Mouse (Mus musculus) colon, adult 2 months (tissue): ENCODE data around the gene 2610528A11Rik. TPM values are rescaled to one million over a fixed set of nuclear protein-coding genes. Genes with fewer than 3 reads are reported as not detected.

Source experiments
- polyA plus RNA-seq: library from polyadenylated mRNA; depleted of rRNA; stranded (reverse); fragments of >200 nt; gene quantifications from 2 replicates; pipeline ENCODE4 v1.2.3, GENCODE M21; 2012; rRNA removed

2610528A11Rik gene
- polyA plus RNA-seq, result 656 and 706 TPM in 2 replicates

GRCm38 (mm10) chr14:37113922-37114321, at the start of gene 2610528A11Rik:
2610528A11Rik (minus strand) TSS chr14:37114022.

GRCm38 (mm10) chr14:37135127-37135593, 21.3 kb upstream of the 2610528A11Rik start, which contains the start of gene Ghitm:
Ghitm (minus strand) TSS chr14:37135272.

DNA sequence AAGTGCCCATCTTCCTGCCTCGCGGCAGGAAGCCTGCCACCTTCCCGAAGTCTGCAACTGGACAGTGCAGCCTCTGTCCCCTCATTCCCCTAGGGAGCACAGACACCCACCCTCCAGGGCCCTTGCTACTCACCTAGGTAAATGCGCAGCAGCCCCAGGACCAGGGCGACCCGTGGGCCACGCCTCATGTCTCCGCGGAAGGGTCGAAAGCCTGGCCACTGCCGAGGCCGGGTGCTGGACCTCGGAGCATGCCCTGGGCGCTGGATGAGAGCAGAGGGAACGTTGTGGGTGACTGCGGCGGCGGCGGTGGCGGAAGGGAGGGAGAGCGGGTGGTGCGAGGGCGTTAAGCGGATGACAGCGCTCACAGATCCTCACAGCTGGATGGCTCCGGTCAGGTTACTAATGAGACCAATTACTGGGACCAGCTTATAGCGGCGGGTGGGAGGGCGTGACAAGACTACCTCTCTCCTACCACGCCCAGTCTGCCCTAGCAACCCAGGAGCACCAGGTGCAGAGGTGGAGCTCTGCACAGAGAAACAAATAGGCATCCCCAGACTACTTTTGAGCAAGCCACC, 15.8 kb downstream of the 2610528A11Rik start, which contains the start of gene Cdhr1:
Cdhr1 (minus strand) TSS at position 392 of the 575 bp plus-strand sequence.

GRCm38 (mm10) chr14:37067629-37068028, 46.2 kb downstream of the 2610528A11Rik start, which contains the start of gene Lrit2:
Lrit2 (plus strand) TSS chr14:37067929.

Other genes with a start within 250 kb of the 2610528A11Rik start
- 10.1 and 10.2 TPM in 2 replicates for gene Ccser2, start 145.2 kb downstream of the 2610528A11Rik start, polyA plus RNA-seq
- 0.23 TPM in 1 of 2 replicates, not detected in the other for gene Rgr, start 65.1 kb downstream of the 2610528A11Rik start, polyA plus RNA-seq
- gene Lrit1, start 59.2 kb downstream of the 2610528A11Rik start, polyA plus RNA-seq, result not detected in 2 replicates
- gene Lrit2, start 46.1 kb downstream of the 2610528A11Rik start, polyA plus RNA-seq, result not detected in 2 replicates
- 3.3 and 3.4 TPM in 2 replicates for gene Cdhr1, start 15.7 kb downstream of the 2610528A11Rik start, polyA plus RNA-seq
- 88.1 and 104 TPM in 2 replicates for gene Ghitm, start 21.2 kb upstream of the 2610528A11Rik start, polyA plus RNA-seq